Mouse (Mus musculus) midbrain, embryonic 14.5 days (tissue): ENCODE measurements around the gene Atg4b. TPM values are rescaled to one million over a fixed set of nuclear protein-coding genes. Genes with fewer than 3 reads are reported as not detected.
"Not testable (repeated sequence)": the region's sequence is repeated elsewhere in the genome, so short reads cannot be mapped to it uniquely, and the experiment has no call there.

Experiments used
- ATAC-seq: fragments of 200-750 bp; cut with Nextera tagmentation; 2 replicates; pipeline ENCODE4 v1.8.0; 2017; ENCODE audit warnings: moderate number of reproducible peaks, moderate library complexity; ENCODE audit not compliant: low FRiP score, low TSS enrichment
- DNase-seq: peaks from one replicate; pipeline ENCODE4 v3.0.0-alpha.2; 2015
- H3K27ac ChIP-seq: fragments of 300-500 bp; sonication (generic); replicated peaks from 2 replicates; pipeline ENCODE4 v1.5.1; 2014; ENCODE audit warnings: mild to moderate bottlenecking, low read depth, low read length, moderate library complexity
- H3K27me3 ChIP-seq: fragments of 300-500 bp; sonication (generic); 2 replicates; pipeline ENCODE4 v1.6.1; 2014; ENCODE audit warnings: low read length, control low read depth, mixed read lengths; ENCODE audit not compliant: control insufficient read depth, insufficient read depth
- H3K36me3 ChIP-seq: fragments of 300-500 bp; sonication (generic); 2 replicates; pipeline ENCODE4 v1.6.1; 2014; ENCODE audit warnings: low read length, control low read depth; ENCODE audit not compliant: control insufficient read depth, insufficient read depth
- H3K4me1 ChIP-seq: fragments of 300-500 bp; sonication (generic); 2 replicates; pipeline ENCODE4 v1.6.1; 2014; ENCODE audit warnings: mild to moderate bottlenecking, antibody characterized with exemption, low read length, control low read depth; ENCODE audit not compliant: control insufficient read depth, insufficient read depth
- H3K4me2 ChIP-seq: fragments of 300-500 bp; sonication (generic); 2 replicates; pipeline ENCODE4 v1.6.1; 2014; ENCODE audit warnings: mild to moderate bottlenecking, low read length, moderate library complexity
- H3K4me3 ChIP-seq: fragments of 300-500 bp; sonication (generic); replicated peaks from 2 replicates; pipeline ENCODE4 v1.5.1; 2014; ENCODE audit warnings: low read depth, low read length
- H3K9ac ChIP-seq: fragments of 300-500 bp; sonication (generic); replicated peaks from 2 replicates; pipeline ENCODE4 v1.6.1; 2014; ENCODE audit warnings: mild to moderate bottlenecking, low read length, moderate library complexity
- H3K9me3 ChIP-seq: fragments of 300-500 bp; sonication (generic); 2 replicates; pipeline ENCODE4 v1.6.1; 2016; ENCODE audit warnings: low read length, control low read depth, mixed read lengths; ENCODE audit not compliant: control insufficient read depth
- WGBS: fragments of 180-500 bp; shearing (Covaris S2); extraction: QIAGEN DNeasy Blood & Tissue Kit; methylation state at CpG from one replicate; pipeline ENCODE4 v1.1.7; 2014; 5-methylcytosine and 5-hydroxymethylcytosine counted together
- polyA plus RNA-seq: library from polyadenylated mRNA; unstranded; fragments of >200 nt; fragmentation: Nextera tagmentation; extraction: Ambion mirVana; gene quantifications from 2 replicates; pipeline ENCODE4 v1.2.1, GENCODE M21; 2014

Atg4b gene
- polyA plus RNA-seq, 1 experiment from 2014 or later, result 102 TPM

DNA sequence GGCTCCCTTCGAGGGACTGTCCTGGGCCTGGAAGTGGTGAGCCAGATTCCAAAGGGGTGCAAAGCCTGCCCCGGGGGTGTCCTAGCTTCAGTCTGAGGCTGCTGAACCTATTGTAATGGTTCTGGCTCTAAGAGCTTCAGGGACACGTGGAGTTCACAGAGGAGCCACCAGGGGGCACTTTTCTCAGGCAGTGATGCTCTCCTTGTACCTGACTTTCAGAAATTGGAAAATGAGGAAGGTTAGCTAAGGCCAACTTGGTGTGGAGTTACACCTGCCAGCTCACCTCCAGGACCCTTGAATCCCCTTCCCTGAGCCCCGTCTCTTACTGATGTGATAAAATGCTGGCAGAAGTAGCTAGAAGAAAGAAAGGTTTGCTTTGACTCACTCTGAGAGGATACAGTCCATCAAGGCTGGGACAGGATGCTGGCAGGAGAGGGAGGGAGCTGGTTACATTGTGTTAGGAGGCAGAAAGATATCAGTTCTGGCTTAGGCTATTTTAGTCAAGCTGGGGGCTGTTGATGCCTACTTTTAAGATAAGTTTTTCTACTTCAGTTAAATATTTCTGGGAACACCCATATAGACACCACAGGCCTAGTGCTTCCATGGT lies 81.6 kb downstream of the Atg4b start:
- not testable (repeated sequence) for H3K27me3 ChIP-seq, H3K27ac ChIP-seq, H3K4me3 ChIP-seq, H3K9me3 ChIP-seq, H3K9ac ChIP-seq, H3K4me2 ChIP-seq, ATAC-seq, H3K4me1 ChIP-seq, DNase-seq
- H3K36me3 ChIP-seq, result peaks cover 11% of the 10 kb centered on the region
- 74% methylated on average over 2 of the region's 4 CpGs for WGBS

DNA sequence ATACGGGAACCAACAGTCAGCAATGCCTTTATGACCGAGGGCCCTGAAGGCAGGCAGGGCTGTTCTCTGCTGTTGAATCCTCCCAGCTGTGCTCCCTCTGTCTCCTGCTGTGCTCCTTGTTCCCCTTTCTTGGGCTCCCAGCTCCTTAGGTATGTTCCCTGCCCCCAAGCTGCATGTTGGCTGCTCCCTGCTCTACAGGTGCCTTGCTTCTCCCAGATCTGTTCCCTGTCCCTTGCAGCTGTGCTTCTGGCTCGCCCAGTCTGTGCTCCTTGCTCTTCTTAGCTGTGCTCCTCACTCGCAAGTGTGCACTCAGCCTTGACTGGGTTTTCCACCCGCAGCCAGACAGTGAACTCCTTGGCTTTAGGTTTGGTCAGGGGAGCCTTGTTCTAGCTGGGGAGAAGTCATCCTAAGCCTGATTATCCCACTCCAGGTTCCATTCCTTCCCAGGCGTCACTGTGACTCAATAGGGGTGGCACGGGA lies 83.4 kb downstream of the Atg4b start:
- peaks cover 14% of the 10 kb centered on the region for H3K36me3 ChIP-seq
- H3K4me2 ChIP-seq, result no peak overlapping the region
- 81% methylated on average over 7 of the region's 7 CpGs for WGBS
- no peaks in the 10 kb centered on the region for H3K9me3 ChIP-seq
- DNase-seq (no peak), ATAC-seq (no peak)
- H3K4me3 ChIP-seq, result no peak overlapping the region
- H3K27me3 ChIP-seq, result no peaks in the 10 kb centered on the region
- no peak overlapping the region for H3K9ac ChIP-seq
- no peaks in the 10 kb centered on the region for H3K4me1 ChIP-seq
- no peak overlapping the region for H3K27ac ChIP-seq

DNA sequence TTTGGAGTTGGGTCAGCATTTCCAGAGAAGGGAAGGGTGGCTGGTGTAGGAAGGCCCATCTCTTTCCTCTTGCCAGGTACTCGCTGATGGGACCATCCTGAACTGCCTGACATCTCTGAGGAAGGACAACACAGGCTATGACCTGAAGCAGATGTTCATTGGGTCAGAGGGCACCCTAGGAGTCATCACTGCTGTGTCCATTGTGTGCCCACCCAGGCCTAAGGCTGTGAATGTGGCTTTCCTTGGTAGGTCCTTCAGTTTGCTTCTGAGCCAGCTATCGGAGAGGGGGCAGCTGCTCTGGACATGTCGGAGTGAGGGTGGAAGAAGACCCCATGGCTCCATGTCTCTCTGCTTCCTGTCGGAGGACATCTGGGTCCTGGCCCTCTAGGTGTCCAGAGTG lies 83.9 kb downstream of the Atg4b start:
- WGBS, result 93% methylated on average over 4 of the region's 4 CpGs

DNA sequence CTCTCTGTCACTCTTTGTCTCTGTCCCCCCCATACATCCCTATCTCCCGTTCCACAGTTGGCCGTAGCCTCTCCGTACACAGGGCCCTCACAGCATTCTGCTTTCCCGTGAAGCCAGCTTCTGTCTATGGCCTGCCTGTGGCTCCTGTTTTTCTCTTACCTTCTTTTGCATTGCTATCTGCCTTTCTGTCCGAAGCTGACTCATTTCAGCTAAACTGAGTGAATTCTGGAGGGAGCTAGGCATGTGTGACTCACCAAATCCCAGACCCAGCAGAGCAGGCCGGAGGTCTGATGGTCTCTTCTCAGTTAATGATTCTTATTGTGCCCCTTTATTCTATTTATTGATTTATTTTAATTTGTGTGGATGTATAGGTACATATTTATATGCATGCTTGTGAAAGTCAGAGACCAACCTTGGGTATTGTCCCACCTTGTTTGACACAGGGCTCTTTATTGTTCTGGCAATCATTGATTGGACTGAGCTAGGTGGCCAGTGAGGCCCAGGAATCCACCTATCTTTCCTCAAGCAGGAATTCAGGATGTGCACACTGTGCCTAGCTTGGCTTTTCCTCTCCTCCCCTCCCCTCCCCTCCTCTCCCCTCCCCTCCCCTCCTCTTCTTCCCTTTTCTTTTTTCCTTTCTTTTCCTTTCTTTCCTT lies 84.7 kb downstream of the Atg4b start:
- H3K9ac ChIP-seq, result no peak overlapping the region
- no peaks in the 10 kb centered on the region for H3K4me1 ChIP-seq
- H3K9me3 ChIP-seq, result no peaks in the 10 kb centered on the region
- no peak overlapping the region for H3K4me2 ChIP-seq
- no peak overlapping the region for H3K27ac ChIP-seq
- H3K4me3 ChIP-seq, result no peak overlapping the region
- DNase-seq (no peak), ATAC-seq (no peak)
- H3K27me3 ChIP-seq, result no peaks in the 10 kb centered on the region
- H3K36me3 ChIP-seq, result peaks cover 14% of the 10 kb centered on the region
- 93% methylated on average over 6 of the region's 6 CpGs for WGBS

More for the DNA sequence above, 83.9 kb downstream of the Atg4b start:
- H3K27ac ChIP-seq, result no peak overlapping the region
- H3K4me3 ChIP-seq, result no peak overlapping the region
- DNase-seq (no peak), ATAC-seq (no peak)
- no peaks in the 10 kb centered on the region for H3K9me3 ChIP-seq
- no peak overlapping the region for H3K4me2 ChIP-seq
- no peaks in the 10 kb centered on the region for H3K27me3 ChIP-seq
- no peak overlapping the region for H3K9ac ChIP-seq
- H3K4me1 ChIP-seq, result no peaks in the 10 kb centered on the region
- peaks cover 14% of the 10 kb centered on the region for H3K36me3 ChIP-seq

DNA sequence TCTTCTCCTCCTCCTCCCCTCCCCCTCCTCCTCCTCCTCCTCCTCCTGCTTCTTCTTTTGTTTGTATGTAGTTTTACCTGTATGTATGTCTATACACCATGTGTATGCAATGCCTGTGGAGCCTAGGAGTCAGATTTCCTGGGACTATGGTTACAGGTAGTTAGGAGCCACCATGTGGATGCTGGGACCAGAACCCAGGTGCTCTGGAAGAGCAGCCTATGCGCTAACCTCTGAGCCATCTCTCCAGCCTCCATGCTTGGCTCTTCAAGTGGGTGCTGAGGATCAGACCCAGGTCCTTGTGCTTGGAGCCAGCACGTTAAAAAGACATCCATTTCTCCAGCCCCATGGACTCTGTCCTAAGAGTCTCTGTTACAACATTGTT lies 85.2 kb downstream of the Atg4b start:
- Histone ChIP-seq H3K4me1 (no peaks in the 10 kb centered on the region), H3K36me3 (peaks cover 14% of the 10 kb centered on the region), H3K9me3 (no peaks in the 10 kb centered on the region), H3K4me2 (no peak overlapping the region), H3K4me3 (no peak overlapping the region), H3K27me3 (no peaks in the 10 kb centered on the region), H3K9ac (no peak overlapping the region), H3K27ac (no peak overlapping the region)
- ATAC-seq (no peak), DNase-seq (no peak)
- 88% methylated on average over 2 of the region's 2 CpGs for WGBS

DNA sequence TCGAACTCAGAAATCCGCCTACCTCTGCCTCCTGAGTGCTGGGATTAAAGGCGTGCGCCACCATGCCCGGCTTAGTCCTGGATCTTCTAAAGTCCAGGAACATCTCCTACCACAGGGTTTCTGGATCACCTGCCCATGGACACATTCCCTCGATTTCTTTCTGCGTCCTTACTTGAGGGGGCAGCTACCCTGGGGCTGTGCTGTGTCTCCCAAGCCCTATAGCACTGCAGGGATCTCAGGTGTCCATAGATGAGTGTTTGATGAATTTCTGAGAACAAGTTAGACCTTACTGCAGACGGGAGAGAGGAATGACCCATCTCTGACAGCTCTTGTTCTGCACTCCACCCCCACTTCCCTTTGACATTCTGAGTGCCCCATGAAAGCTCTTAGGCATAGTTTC lies 86.0 kb downstream of the Atg4b start:
- H3K4me1 ChIP-seq, result no peaks in the 10 kb centered on the region
- no peaks in the 10 kb centered on the region for H3K27me3 ChIP-seq
- H3K9ac ChIP-seq, result no peak overlapping the region
- no peak for DNase-seq
- H3K27ac ChIP-seq, result no peak overlapping the region
- H3K9me3 ChIP-seq, result no peaks in the 10 kb centered on the region
- peaks cover 14% of the 10 kb centered on the region for H3K36me3 ChIP-seq
- no peak for ATAC-seq
- H3K4me3 ChIP-seq, result no peak overlapping the region
- WGBS, result 97% methylated on average over 8 of the region's 8 CpGs
- no peak overlapping the region for H3K4me2 ChIP-seq

DNA sequence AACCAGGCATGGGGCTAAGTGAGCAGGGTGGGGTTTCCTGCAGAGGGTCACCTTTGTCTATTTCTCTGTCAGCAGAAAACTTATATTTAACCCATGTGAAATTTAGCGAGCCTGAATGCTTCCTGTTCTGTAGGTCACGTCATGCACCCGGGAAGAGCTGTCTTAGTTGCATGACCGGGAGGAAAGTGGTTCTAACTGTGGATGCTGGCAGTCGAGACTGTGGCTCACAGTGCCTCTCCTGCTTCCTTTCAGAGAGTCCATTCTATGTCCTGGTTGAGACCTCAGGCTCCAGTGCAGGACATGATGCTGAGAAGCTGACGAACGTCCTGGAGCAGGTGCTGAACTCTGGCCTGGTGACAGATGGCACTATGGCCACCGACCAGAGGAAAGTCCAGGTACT lies 87.3 kb downstream of the Atg4b start:
- H3K27me3 ChIP-seq, H3K9ac ChIP-seq, H3K9me3 ChIP-seq, H3K27ac ChIP-seq, H3K4me1 ChIP-seq, DNase-seq, ATAC-seq, H3K4me3 ChIP-seq, H3K4me2 ChIP-seq: not testable (repeated sequence)
- peaks cover 14% of the 10 kb centered on the region for H3K36me3 ChIP-seq
- WGBS, result 96% methylated on average over 8 of the region's 8 CpGs
